Mouse (Mus musculus) testis, postnatal 10 days (tissue): Measurements from ENCODE around the gene Med26.

Experiments
- DNase-seq: peaks from one replicate; pipeline ENCODE4 v3.0.0; 2021; ENCODE audit warnings: low spot score

Med26 gene

DNA sequence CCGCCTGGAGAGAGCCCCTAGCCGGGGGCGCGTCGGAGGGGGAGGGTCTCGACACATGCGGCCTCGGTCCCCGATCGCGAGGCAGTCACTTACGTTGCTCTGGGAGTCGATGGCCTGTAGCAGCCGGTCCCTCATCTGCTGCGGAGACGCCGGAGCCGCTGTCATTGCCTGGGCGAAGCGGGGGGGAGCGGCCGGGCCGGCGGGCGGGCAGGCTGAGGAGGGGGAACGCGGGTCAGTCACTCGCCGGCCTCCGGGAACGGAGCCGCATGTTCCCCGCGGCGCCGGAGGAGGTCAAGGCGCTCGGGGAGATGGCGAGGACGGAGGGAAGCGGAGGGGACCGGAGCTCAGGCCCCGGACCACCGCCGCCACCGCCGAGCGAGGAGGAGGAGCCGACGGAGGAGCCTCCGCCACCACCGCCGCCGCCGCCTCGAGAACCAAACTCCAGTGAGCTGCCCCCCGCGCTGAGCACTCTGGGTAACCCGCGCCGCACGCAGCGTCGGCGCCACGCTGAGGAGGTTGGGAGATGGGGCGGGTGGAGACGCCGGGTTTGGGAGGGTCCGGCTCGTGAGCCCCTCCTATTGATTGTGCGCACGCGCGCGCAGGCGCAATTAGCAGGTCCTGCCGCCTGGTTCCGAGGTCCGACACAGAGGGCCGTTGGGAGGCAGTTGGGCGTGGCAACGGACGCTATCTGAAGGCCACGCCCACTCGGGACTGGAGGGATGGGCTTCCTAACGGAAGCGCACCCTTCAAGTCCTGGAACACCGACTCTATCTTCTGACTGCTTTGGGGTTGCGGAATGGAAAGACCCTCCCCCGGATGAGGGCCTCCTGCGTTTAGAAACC is at the start of gene Med26:
Gene Med26 (minus strand): TSS at position 469 of the 842 bp plus-strand sequence.
- DNase-seq = peak; percentile 98

- DNase-seq = peak; percentile 66
Observed at GRCm38 (mm10) chr8:72590198-72590597, 42.1 kb upstream of the Med26 start.

DNA sequence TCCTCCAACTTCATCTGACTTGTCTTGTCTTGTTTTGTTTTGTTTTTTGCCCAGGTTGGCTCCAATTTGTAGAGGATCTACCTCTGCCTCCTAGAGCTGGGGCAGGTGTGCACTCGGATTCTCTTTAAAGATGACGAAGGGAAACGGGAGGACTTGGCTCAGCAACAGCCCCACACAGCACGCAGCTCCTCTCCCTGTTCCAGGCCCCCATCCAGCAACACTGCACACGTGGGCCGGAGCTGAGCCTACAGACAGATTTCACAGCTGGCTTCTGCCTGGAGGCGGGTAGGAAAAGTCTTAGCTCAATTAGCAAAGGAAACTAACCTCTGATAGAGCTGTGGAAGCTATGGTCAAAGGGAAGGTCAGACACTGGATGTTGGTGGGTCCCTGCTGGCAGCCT is 41.2 kb upstream of the Med26 start:
- DNase-seq = peak; percentile 53

- DNase-seq = no peak
Observed at GRCm38 (mm10) chr8:72588865-72589264, 40.8 kb upstream of the Med26 start.

- no peak for DNase-seq
Observed at GRCm38 (mm10) chr8:72587806-72588205, 39.7 kb upstream of the Med26 start.

- no peak for DNase-seq
Observed at GRCm38 (mm10) chr8:72584390-72584789, 36.3 kb upstream of the Med26 start.

- DNase-seq = no peak
Observed at GRCm38 (mm10) chr8:72583056-72583771, 35.1 kb upstream of the Med26 start.

DNA sequence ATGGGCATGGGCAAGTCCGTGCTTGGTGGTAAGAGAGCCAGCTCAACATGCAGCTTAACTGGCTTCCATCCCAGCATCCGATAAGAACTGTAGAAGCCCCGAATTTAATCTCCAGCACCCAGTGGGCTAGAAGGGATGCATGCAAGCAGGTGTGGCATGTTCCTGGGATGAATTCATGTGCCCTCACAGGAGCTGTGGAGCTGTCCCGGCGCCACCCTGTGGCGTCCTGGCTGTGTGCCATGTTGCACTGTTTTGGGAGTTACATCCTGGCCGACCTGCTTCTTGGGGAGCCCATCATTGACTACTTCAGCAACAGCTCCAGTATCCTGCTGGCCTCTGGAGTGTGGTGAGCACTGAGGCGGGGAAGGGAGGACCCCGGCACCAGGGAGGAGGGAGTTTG is 31.3 kb upstream of the Med26 start:
- DNase-seq = no peak

DNA sequence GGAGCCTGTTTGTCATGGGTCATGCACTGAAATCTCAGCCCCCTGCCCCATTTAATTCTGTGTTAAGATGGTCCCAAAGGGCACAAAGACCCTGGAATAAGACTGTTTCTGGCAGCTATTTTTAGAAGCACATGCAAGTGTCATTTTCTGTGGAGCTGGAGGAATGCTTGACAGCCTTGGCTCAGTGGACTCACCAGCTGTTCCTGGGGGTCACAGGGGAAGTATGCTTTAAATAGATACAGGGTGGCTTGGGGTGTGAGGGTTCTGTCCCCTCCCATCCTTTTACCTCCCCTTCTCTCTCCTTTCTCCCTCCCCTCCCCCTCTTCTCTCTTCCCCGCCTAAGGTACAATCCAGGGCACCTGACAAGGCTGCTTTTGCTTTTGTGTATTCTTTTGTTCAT is 29.9 kb upstream of the Med26 start:
- no peak for DNase-seq

DNA sequence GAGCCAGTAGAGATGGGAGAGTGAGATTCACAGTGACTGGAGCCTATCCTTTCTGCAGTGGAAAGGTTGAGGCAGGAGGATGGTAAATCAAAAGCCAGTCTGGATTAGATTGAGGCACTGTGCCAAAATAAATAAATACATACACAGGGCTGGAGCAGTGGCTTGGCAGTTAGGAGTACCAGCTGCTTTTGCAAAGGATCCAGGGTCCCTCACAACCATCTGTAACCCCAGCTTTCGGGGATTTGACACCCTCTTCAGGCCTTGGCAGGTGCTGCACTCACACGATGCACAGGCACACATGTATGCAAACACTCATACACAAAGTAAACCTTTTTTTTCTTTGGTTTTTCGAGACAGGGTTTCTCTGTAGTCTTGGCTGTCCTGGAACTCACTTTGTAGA is 29.2 kb upstream of the Med26 start:
- no peak for DNase-seq

DNA sequence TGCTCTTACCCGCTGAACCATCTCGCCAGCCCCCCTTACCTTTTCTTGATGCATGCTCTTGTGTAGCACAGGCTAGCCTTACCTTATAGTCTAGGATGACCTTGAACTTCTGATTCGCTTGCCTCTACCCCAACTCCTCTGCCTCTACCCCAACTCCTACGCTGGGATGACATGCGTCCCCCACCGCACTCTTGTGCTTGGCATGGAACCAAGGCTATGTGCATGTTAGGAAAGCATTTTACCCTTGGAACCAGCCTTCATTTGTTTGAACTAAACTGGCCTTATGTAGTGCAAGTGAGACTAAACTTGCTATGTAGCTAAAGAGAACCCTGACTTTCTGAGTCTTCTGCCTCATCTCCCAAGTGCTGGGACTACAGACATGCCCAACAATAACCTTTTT is 27.8 kb upstream of the Med26 start:
- no peak for DNase-seq

DNA sequence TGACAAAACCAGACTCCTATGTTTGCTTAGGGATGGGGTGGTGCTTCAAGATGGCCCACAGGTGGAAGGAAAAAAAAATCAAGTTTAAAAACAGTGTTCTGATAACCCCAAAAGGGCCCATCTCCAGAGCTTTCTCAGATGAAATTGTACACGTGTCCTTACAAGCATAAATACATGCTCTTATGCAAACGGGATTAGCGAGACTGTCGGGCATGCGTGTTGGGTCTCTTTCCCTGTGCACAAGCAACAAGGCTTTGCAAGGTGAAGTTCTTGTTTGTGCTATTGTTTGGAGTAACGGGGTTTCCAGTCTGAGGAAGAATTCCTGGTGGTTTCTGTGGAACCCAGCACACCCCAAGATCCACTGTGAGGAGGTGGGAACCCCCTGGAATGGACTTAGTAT is 25.4 kb upstream of the Med26 start:
- DNase-seq = no peak

- DNase-seq = no peak
Observed at GRCm38 (mm10) chr8:72572507-72572906, 24.4 kb upstream of the Med26 start.

GRCm38 (mm10) chr8:72571611-72572473 is 23.8 kb upstream of the Med26 start, which contains the start of gene Tmem38a:
Gene Tmem38a (plus strand): TSS chr8:72572055.
- DNase-seq = peak; percentile 88

GRCm38 (mm10) chr8:72570633-72571610 is 22.9 kb upstream of the Med26 start, which contains the start of gene Smim7:
Gene Smim7 (minus strand): TSS chr8:72571088.
- peak; percentile 98 for DNase-seq

- DNase-seq = no peak
Observed at GRCm38 (mm10) chr8:72565970-72566369, 17.9 kb upstream of the Med26 start.

DNA sequence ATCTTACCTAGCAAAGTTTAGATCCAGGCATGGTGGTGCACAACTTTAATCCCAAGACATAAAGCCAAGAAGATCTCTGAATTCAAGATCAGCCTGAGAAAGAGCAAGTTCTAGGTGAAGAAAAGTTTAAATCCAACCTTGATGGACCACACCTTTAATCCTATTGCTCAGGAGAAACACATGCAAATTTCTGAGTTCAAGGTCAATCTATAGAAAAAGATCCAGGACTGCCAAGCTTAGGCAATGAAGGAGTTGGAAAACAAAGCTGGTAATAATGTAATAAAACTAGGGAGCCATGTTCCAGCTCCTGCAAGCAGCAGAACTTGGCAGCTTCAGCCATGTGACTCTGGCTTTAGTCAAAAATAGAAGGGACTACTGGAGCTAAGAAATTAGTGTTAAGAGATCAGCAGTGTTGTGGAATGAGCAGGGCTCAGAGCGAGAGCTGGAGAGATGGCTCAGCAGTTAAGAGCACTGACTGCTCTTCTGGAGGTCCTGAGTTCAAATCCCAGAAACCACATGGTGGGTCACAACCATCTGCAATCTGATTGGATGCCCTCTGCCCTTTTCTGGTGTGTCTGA is 13.1 kb upstream of the Med26 start:
- DNase-seq = no peak

- no peak for DNase-seq
Observed at GRCm38 (mm10) chr8:72555770-72556169, 7.7 kb upstream of the Med26 start.

GRCm38 (mm10) chr8:72549314-72549892 is 1.3 kb upstream of the Med26 start:
- DNase-seq = no peak

- DNase-seq = no peak
Observed at GRCm38 (mm10) chr8:72548644-72549313, 709 bp upstream of the Med26 start.
